Mouse (Mus musculus): Measurements from ENCODE around the gene Tenm3. TPM values are rescaled to one million over a fixed set of nuclear protein-coding genes. Genes with fewer than 3 reads are reported as not detected.

Gene Tenm3
- total RNA-seq, 2 experiments from 2014 or later: not detected

- no peak for ATAC-seq (replicated peaks; ENCODE audit: poor library complexity)
Measured at GRCm38 (mm10) chr8:48299341-48299740, 544.4 kb downstream of the Tenm3 start.

DNA sequence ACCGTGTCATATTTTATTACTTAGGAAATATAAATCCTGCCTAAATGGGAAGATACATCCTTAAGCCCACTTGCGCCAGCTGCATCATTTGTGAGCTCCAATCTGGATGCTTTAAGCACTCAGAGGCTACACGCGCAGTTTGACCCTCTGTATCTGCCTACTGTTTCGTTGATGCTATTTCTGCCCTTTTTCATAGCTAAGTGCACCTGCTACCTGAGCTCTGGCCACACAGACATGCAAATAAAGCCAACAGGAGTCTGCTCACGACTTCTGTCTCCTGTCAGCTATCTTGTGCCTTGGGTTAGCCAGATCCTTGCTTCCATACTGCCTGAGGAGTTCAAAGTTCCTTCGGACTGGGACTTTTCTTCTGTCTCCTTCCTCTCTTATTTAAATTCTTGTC lies 547.4 kb downstream of the Tenm3 start:
- no peak for ATAC-seq (replicated peaks; ENCODE audit: poor library complexity)

DNA sequence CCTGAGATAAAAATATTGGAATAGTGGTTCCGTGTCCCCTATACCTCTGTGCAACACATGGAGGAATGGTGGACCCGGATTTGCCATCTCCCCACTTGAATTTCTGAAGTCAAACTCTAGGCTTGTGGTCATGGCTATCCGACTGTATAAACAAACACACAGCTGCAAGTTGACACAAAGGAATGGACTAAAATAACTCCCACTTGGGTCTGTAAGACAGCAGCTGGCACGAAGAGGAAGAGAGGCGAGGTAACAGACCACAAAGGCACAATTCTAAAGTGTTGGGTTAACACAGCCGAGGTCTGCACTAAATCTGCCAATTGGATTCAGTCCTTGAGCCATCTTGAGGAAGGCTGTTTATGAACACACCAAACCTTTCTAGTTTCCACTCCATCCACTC lies 548.2 kb downstream of the Tenm3 start:
- ATAC-seq (replicated peaks; ENCODE audit: poor library complexity): no peak

GRCm38 (mm10) chr8:48293797-48294196 lies 550.0 kb downstream of the Tenm3 start:
- no peak for ATAC-seq (replicated peaks; ENCODE audit: poor library complexity)

DNA sequence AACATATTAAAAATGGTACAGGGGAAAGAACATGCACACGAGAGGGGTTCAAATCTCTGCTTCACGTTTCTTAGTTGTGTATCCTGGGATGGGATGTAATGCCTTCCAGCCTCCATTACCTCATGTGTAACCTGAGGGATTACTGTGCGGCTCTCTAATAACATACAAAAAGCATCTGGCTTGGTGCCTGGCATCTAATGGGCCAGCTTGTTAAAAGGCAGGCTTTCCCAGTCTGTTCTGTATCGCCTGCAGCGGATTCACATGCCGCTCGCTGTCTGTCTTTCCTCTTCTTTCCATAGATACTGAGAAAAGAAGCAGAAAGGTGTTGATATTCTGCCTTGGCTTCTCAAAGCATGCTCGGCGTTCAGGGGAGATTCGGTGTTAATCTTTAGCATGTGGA lies 558.3 kb downstream of the Tenm3 start:
- no peak for ATAC-seq (replicated peaks; ENCODE audit: poor library complexity)

- no peak for ATAC-seq (replicated peaks; ENCODE audit: poor library complexity)
Measured at GRCm38 (mm10) chr8:48281855-48282254, 561.9 kb downstream of the Tenm3 start.

GRCm38 (mm10) chr8:48279360-48279759 lies 564.4 kb downstream of the Tenm3 start:
- ATAC-seq (replicated peaks; ENCODE audit: poor library complexity): no peak

GRCm38 (mm10) chr8:48277986-48278635 lies 565.6 kb downstream of the Tenm3 start:
- ATAC-seq (replicated peaks; ENCODE audit: poor library complexity): no peak

DNA sequence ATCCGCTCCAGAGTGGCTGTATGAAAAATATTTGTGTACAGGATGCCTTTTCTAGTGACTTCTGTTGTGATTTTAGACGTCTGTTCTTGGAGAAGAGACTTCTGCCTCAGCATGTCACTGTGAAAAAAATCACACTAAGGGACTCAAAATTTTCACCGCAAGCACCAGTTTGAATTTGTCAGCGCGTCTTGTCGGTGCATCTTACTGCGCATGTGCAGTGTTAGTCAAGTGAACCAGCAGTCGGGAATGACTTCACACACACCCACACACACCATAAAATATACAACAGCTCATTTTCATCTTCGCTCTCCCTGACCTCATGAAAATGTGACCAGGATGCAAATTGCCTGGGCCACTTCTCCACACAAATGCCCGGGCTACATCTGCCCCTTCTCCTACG lies 568.7 kb downstream of the Tenm3 start:
- ATAC-seq (replicated peaks; ENCODE audit: poor library complexity): no peak

DNA sequence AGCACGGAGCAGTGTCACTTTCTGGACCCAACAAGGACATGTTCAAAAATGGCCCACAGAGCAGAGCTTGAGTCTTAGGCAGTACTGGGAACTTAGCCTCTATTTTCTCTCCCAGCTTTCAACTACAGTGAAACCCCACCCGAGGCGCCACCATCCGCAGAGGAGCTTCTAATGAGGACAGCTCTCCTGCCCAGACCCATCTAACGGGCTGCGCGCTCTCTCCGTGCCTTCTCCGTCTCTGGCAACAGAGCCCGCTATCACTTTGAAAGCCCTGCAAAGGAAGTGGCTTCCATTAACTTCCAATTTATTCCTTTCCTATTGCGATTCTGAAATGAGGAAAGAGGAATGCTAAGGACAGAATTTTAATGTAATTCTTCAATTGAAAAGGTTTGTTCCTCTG lies 569.2 kb downstream of the Tenm3 start:
- ATAC-seq (replicated peaks; ENCODE audit: poor library complexity): no peak

GRCm38 (mm10) chr8:48268638-48269037 lies 575.1 kb downstream of the Tenm3 start:
- ATAC-seq (replicated peaks; ENCODE audit: poor library complexity): no peak

DNA sequence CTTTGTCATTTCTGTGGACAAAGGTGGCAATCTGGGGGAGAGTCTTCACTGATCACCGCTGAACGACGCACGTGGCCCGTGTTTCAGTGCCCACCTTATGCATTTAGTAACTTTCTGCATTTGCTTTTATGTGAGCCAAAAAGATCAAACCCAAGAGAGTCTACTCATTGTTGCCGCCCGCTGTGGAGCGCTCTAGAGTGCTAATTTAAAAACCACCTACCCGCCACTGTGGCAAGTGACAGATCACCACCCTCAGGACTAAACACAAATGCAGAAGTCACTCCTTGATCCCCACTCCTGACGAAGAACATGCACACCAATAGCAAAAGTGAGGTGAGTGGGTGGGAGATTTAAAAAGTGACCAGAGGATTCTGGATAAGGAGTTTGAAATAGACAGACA lies 583.5 kb downstream of the Tenm3 start:
- ATAC-seq (replicated peaks; ENCODE audit: poor library complexity): no peak

GRCm38 (mm10) chr8:48259832-48260231 lies 583.9 kb downstream of the Tenm3 start:
- ATAC-seq (replicated peaks; ENCODE audit: poor library complexity): no peak

DNA sequence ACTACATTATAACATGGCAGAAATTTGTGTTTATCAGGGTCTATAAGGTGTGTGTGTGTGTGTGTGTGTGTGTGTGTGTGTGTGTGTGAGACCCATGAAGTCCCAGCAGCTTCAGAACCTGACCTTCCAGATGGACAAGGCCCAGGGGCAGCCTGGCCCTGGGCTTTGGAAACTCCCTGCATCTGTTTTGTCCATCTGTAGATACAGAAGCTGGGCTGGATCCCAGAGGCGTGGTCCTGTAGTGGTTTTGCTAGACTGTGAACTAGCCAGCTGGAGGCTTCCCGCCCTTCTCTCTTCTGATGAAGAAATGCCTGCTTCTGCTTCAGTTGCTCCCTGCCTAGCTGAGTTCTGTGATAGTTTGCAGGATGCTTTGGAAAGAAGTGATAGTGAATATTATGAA lies 599.9 kb downstream of the Tenm3 start:
- ATAC-seq (replicated peaks; ENCODE audit: poor library complexity): no peak

GRCm38 (mm10) chr8:48240917-48241531 lies 602.7 kb downstream of the Tenm3 start:
- ATAC-seq (replicated peaks; ENCODE audit: poor library complexity): no peak

GRCm38 (mm10) chr8:48236968-48237367 lies 606.8 kb downstream of the Tenm3 start:
- ATAC-seq (replicated peaks; ENCODE audit: poor library complexity): no peak

DNA sequence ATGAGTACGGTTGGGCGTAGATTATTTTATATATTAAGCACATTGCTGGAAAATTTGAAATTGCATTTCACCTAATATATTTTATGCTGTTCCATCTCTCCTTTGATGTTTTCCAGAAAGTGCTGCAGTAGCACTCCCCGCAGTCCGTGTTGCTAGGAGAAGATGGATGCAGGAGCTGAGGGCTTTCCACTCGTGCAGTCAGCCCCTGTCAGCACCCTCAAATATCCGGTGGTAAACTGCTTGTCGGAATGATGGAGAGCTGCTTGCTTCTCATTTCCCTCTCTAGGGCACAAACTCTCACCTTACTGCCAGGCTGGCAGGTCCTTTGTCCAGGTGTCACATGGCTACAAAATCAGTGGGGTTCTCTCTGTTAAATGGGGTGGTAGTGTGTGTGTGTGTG lies 610.8 kb downstream of the Tenm3 start:
- no peak for ATAC-seq (replicated peaks; ENCODE audit: poor library complexity)

DNA sequence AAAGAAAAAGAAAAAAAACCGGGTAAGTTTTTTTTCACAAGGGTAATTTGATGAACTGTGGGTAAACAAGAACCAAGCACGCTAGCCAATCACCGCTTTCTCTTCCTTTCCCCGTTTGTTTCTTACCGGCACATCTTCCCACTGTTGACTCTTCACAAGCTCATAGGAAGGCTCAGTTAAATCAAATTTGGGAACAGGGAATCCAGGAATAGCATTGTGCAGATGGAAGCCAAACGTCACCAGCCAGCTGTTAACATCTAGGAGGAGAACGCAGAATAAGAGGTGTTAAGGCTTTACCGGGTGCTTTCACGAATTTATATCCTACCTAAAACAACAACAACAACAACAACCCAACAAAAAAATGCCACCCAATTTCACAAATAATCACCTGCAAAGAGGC lies 611.9 kb downstream of the Tenm3 start:
- ATAC-seq (replicated peaks; ENCODE audit: poor library complexity): no peak

GRCm38 (mm10) chr8:48231389-48231788 lies 612.4 kb downstream of the Tenm3 start:
- no peak for ATAC-seq (replicated peaks; ENCODE audit: poor library complexity)

DNA sequence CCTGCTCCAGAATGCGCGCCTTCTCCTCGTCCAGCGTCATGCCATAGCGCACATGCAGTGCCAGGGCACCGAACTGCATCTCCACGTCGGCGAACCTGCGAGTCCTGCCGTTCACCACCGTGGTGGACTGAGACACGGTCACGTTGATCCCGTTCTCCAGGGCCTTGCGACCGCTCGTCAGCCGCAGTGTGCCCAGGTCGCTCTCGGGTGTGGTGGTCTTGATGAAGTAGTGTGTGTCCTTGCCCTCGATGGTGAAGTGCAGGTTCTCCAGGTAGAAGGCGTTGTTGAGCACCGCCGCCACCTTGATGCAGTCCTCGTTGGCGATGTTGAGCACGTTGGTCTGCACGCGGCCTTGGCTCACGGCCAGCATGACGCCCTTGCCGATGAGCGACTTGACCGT lies 615.1 kb downstream of the Tenm3 start:
- ATAC-seq (replicated peaks; ENCODE audit: poor library complexity): no peak

DNA sequence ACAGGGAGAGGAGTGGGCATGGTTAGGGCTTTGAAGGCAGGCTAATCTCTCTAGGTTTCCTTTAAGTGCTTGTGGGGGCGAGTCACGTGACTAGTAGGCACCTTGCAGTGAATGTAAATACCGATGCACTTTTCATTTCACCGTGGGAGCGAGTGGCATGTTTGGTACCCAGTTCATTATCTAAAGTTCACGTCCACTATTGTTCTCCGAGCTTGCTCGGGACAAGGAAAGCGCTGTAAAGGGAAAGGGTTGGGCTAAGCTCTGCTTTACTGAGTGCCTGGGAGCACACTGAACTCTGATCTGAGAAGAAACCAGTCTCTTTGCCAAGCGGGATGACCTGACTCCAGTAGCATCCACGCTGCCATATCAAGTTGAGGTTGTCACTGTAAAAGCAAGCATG lies 619.0 kb downstream of the Tenm3 start:
- no peak for ATAC-seq (replicated peaks; ENCODE audit: poor library complexity)

DNA sequence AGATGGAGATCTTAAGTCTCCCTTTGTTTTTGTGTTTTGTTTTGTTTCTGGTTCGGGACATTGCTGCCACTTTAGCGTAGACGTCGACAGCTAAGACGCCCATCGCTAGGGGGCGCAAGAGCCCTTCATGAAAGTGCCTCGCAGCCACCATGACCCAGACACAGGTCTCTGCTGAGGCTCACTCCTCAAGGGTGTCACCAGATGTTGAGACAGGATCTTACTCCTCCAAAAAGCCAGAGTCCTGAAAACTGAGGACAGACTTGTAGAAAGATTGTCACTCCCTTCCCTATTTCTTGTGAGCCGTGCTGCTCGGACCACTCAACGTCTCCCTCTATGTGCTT lies 621.4 kb downstream of the Tenm3 start:
- ATAC-seq (replicated peaks; ENCODE audit: poor library complexity): peak; percentile 90

Measured in megakaryocyte progenitor cell, adult 5-6 weeks (primary cell).